Mouse (Mus musculus): ENCODE results near the gene Olfr1424.
"Not testable (repeated sequence)": the region's sequence is repeated elsewhere in the genome, so short reads cannot be mapped to it uniquely, and the experiment has no call there.

The Olfr1424 gene

GRCm38 (mm10) chr19:12062582-12062981 is at the start of gene Olfr1424:
Gene Olfr1424, minus strand, starts transcription at chr19:12062682.
- H3K36me3 ChIP-seq (ENCODE audit: insufficient read depth, low read length); H3K4me3 ChIP-seq (replicated peaks; ENCODE audit: low read length); H3K27me3 ChIP-seq (ENCODE audit: insufficient read depth, low read length); H3K4me1 ChIP-seq (replicated peaks; ENCODE audit: low read depth, low read length): not testable (repeated sequence)
- H3K9me3 ChIP-seq (ENCODE audit: low read length), result peaks cover 13% of the 10 kb centered on the region; the same call in 1 of the 2 replicates

- H3K9me3 ChIP-seq (ENCODE audit: low read length), result no peaks in the 10 kb centered on the region
- H3K36me3 ChIP-seq (ENCODE audit: insufficient read depth, low read length), result no peaks in the 10 kb centered on the region
- TF ChIP-seq CTCF (conservative IDR thresholded peaks at IDR 0.05; ENCODE audit: low read length), result no peak
- no peak for TF ChIP-seq NANOG (IDR thresholded peaks at IDR 0.05; ENCODE audit: borderline replicate concordance, low read length)
- no peak for TF ChIP-seq POU5F1 (IDR thresholded peaks at IDR 0.05; ENCODE audit: borderline replicate concordance, low read length)
- no peaks in the 10 kb centered on the region for H3K4me1 ChIP-seq (replicated peaks; ENCODE audit: low read depth, low read length)
- H3K27me3 ChIP-seq (ENCODE audit: insufficient read depth, low read length), result no peaks in the 10 kb centered on the region
- H3K4me3 ChIP-seq (replicated peaks; ENCODE audit: low read length), result no peak overlapping the region
Measured at GRCm38 (mm10) chr19:12104541-12104940, 42.1 kb upstream of the Olfr1424 start.

GRCm38 (mm10) chr19:12103234-12103633 is 40.8 kb upstream of the Olfr1424 start, which contains the start of gene Olfr1427:
Gene Olfr1427, minus strand, starts transcription at chr19:12103334.
- Histone ChIP-seq H3K4me3 (replicated peaks; ENCODE audit: low read length) (no peak within 1 kb of the TSS), H3K9me3 (ENCODE audit: low read length) (no peaks in the 10 kb centered on the region), H3K27me3 (ENCODE audit: insufficient read depth, low read length) (no peaks in the 10 kb centered on the region), H3K4me1 (replicated peaks; ENCODE audit: low read depth, low read length) (no peaks in the 10 kb centered on the region), H3K36me3 (ENCODE audit: insufficient read depth, low read length) (no peaks in the 10 kb centered on the region)
- TF ChIP-seq CTCF (conservative IDR thresholded peaks at IDR 0.05; ENCODE audit: low read length) (no peak), POU5F1 (IDR thresholded peaks at IDR 0.05; ENCODE audit: borderline replicate concordance, low read length) (no peak), NANOG (IDR thresholded peaks at IDR 0.05; ENCODE audit: borderline replicate concordance, low read length) (no peak)

- H3K4me3 ChIP-seq (replicated peaks; ENCODE audit: low read length), result no peak within 1 kb of the TSS
Measured at GRCm38 (mm10) chr19:12091913-12092312, 29.4 kb upstream of the Olfr1424 start, which contains the start of gene Olfr1426. Gene Olfr1426, minus strand, starts transcription at chr19:12092013.

GRCm38 (mm10) chr19:12077631-12078030 is 15.1 kb upstream of the Olfr1424 start, which contains the start of gene Olfr1425:
Gene Olfr1425, minus strand, starts transcription at chr19:12077731.
- not testable (repeated sequence) for H3K9me3 ChIP-seq (ENCODE audit: low read length); H3K4me3 ChIP-seq (replicated peaks; ENCODE audit: low read length); H3K4me1 ChIP-seq (replicated peaks; ENCODE audit: low read depth, low read length); H3K36me3 ChIP-seq (ENCODE audit: insufficient read depth, low read length); H3K27me3 ChIP-seq (ENCODE audit: insufficient read depth, low read length)

More at GRCm38 (mm10) chr19:12091913-12092312, 29.4 kb upstream of the Olfr1424 start, which contains the start of gene Olfr1426:
- Histone ChIP-seq H3K27me3 (ENCODE audit: insufficient read depth, low read length) (no peaks in the 10 kb centered on the region), H3K36me3 (ENCODE audit: insufficient read depth, low read length) (no peaks in the 10 kb centered on the region), H3K9me3 (ENCODE audit: low read length) (peaks cover 5% of the 10 kb centered on the region; the same call in 1 of the 2 replicates), H3K4me1 (replicated peaks; ENCODE audit: low read depth, low read length) (no peaks in the 10 kb centered on the region)
- TF ChIP-seq POU5F1 (IDR thresholded peaks at IDR 0.05; ENCODE audit: borderline replicate concordance, low read length) (no peak), CTCF (conservative IDR thresholded peaks at IDR 0.05; ENCODE audit: low read length) (no peak), NANOG (IDR thresholded peaks at IDR 0.05; ENCODE audit: borderline replicate concordance, low read length) (no peak)

- TF ChIP-seq NANOG (IDR thresholded peaks at IDR 0.05; ENCODE audit: borderline replicate concordance, low read length), result peak; percentile 52
- H3K27me3 ChIP-seq (ENCODE audit: insufficient read depth, low read length), result not testable (repeated sequence)
- H3K9me3 ChIP-seq (ENCODE audit: low read length), result peaks cover 32% of the 10 kb centered on the region
Measured at GRCm38 (mm10) chr19:12069546-12069945, 7.1 kb upstream of the Olfr1424 start.

GRCm38 (mm10) chr19:12067806-12068205 is 5.3 kb upstream of the Olfr1424 start:
- not testable (repeated sequence) for H3K27me3 ChIP-seq (ENCODE audit: insufficient read depth, low read length); H3K4me3 ChIP-seq (replicated peaks; ENCODE audit: low read length); H3K4me1 ChIP-seq (replicated peaks; ENCODE audit: low read depth, low read length); H3K36me3 ChIP-seq (ENCODE audit: insufficient read depth, low read length)
- peaks cover 32% of the 10 kb centered on the region for H3K9me3 ChIP-seq (ENCODE audit: low read length)

More at GRCm38 (mm10) chr19:12069546-12069945, 7.1 kb upstream of the Olfr1424 start:
- not testable (repeated sequence) for H3K4me1 ChIP-seq (replicated peaks; ENCODE audit: low read depth, low read length); H3K36me3 ChIP-seq (ENCODE audit: insufficient read depth, low read length); H3K4me3 ChIP-seq (replicated peaks; ENCODE audit: low read length)

- Histone ChIP-seq H3K27me3 (ENCODE audit: insufficient read depth, low read length) (no peaks in the 10 kb centered on the region), H3K4me3 (replicated peaks; ENCODE audit: low read length) (no peak overlapping the region), H3K36me3 (ENCODE audit: insufficient read depth, low read length) (no peaks in the 10 kb centered on the region), H3K9me3 (ENCODE audit: low read length) (no peaks in the 10 kb centered on the region), H3K4me1 (replicated peaks; ENCODE audit: low read depth, low read length) (no peaks in the 10 kb centered on the region)
- TF ChIP-seq POU5F1 (IDR thresholded peaks at IDR 0.05; ENCODE audit: borderline replicate concordance, low read length) (no peak), CTCF (conservative IDR thresholded peaks at IDR 0.05; ENCODE audit: low read length) (peak; percentile 56)
Measured at GRCm38 (mm10) chr19:12043163-12043562, 19.3 kb downstream of the Olfr1424 start.

- H3K4me1 ChIP-seq (replicated peaks; ENCODE audit: low read depth, low read length), result no peaks in the 10 kb centered on the region
- no peaks in the 10 kb centered on the region for H3K27me3 ChIP-seq (ENCODE audit: insufficient read depth, low read length)
- no peaks in the 10 kb centered on the region for H3K9me3 ChIP-seq (ENCODE audit: low read length)
- no peak for TF ChIP-seq CTCF (conservative IDR thresholded peaks at IDR 0.05; ENCODE audit: low read length)
- no peak for TF ChIP-seq POU5F1 (IDR thresholded peaks at IDR 0.05; ENCODE audit: borderline replicate concordance, low read length)
- TF ChIP-seq NANOG (IDR thresholded peaks at IDR 0.05; ENCODE audit: borderline replicate concordance, low read length), result no peak
- H3K36me3 ChIP-seq (ENCODE audit: insufficient read depth, low read length), result no peaks in the 10 kb centered on the region
- H3K4me3 ChIP-seq (replicated peaks; ENCODE audit: low read length), result no peak within 1 kb of the TSS
Measured at GRCm38 (mm10) chr19:12041217-12041616, 21.3 kb downstream of the Olfr1424 start, which contains the start of gene Olfr1423. Gene Olfr1423, minus strand, starts transcription at chr19:12041317.
